Mouse (Mus musculus): ENCODE data around the gene Hes5. TPM values are rescaled to one million over a fixed set of nuclear protein-coding genes. Genes with fewer than 3 reads are reported as not detected.

Gene Hes5
- polyA plus RNA-seq, 1 experiment from 2014 or later = 123 TPM

GRCm38 (mm10) chr4:154967173-154967572 lies 6.5 kb downstream of the Hes5 start:
- Histone ChIP-seq H3K27ac (replicated peaks; ENCODE audit: low read depth, low read length) (no peak overlapping the region), H3K4me1 (ENCODE audit: control insufficient read depth, insufficient read depth, low read length) (peaks cover 30% of the 10 kb centered on the region), H3K4me3 (replicated peaks; ENCODE audit: low read depth, low read length) (no peak overlapping the region), H3K4me2 (ENCODE audit: low read length) (no peak overlapping the region), H3K36me3 (ENCODE audit: control insufficient read depth, insufficient read depth, low read length) (peaks cover 40% of the 10 kb centered on the region), H3K27me3 (ENCODE audit: control insufficient read depth, insufficient read depth, low read length) (0 out of 2 replicates have a peak, but pooled peaks cover 2% of the 10 kb centered on the region), H3K9me3 (ENCODE audit: control insufficient read depth, low read length) (no peaks in the 10 kb centered on the region), H3K9ac (replicated peaks; ENCODE audit: low read length) (no peak overlapping the region)
- WGBS = 55% methylated on average over 5 of the region's 5 CpGs
- ATAC-seq (ENCODE audit: low FRiP score, low TSS enrichment) = no peak
- peak; percentile 84 for DNase-seq

- Histone ChIP-seq H3K36me3 (ENCODE audit: control insufficient read depth, insufficient read depth, low read length) (peaks cover 88% of the 10 kb centered on the region), H3K4me2 (ENCODE audit: low read length) (no peak overlapping the region), H3K9me3 (ENCODE audit: control insufficient read depth, low read length) (no peaks in the 10 kb centered on the region), H3K27ac (replicated peaks; ENCODE audit: low read depth, low read length) (no peak overlapping the region), H3K4me1 (ENCODE audit: control insufficient read depth, insufficient read depth, low read length) (no peaks in the 10 kb centered on the region), H3K27me3 (ENCODE audit: control insufficient read depth, insufficient read depth, low read length) (no peaks in the 10 kb centered on the region), H3K9ac (replicated peaks; ENCODE audit: low read length) (no peak overlapping the region), H3K4me3 (replicated peaks; ENCODE audit: low read depth, low read length) (no peak overlapping the region)
- WGBS = 95% methylated on average over 12 of the region's 12 CpGs
- ATAC-seq (ENCODE audit: low FRiP score, low TSS enrichment) = no peak
- DNase-seq = no peak
These were observed 11.8 kb downstream of the Hes5 start for GRCm38 (mm10) chr4:154972546-154972945.

- H3K9ac ChIP-seq (replicated peaks; ENCODE audit: low read length) = no peak overlapping the region
- H3K4me1 ChIP-seq (ENCODE audit: control insufficient read depth, insufficient read depth, low read length) = no peaks in the 10 kb centered on the region
- no peak overlapping the region for H3K4me2 ChIP-seq (ENCODE audit: low read length)
- H3K4me3 ChIP-seq (replicated peaks; ENCODE audit: low read depth, low read length) = no peak overlapping the region
- peaks cover 100% of the 10 kb centered on the region for H3K36me3 ChIP-seq (ENCODE audit: control insufficient read depth, insufficient read depth, low read length)
- no peaks in the 10 kb centered on the region for H3K27me3 ChIP-seq (ENCODE audit: control insufficient read depth, insufficient read depth, low read length)
- DNase-seq (no peak), ATAC-seq (ENCODE audit: low FRiP score, low TSS enrichment) (no peak)
- H3K27ac ChIP-seq (replicated peaks; ENCODE audit: low read depth, low read length) = no peak overlapping the region
- no peaks in the 10 kb centered on the region for H3K9me3 ChIP-seq (ENCODE audit: control insufficient read depth, low read length)
- WGBS = 93% methylated on average over 11 of the region's 11 CpGs
These were observed 13.5 kb downstream of the Hes5 start for GRCm38 (mm10) chr4:154974163-154974611.

GRCm38 (mm10) chr4:154980110-154980509 lies 19.4 kb downstream of the Hes5 start:
- peak; percentile 25 for DNase-seq
- H3K4me2 ChIP-seq (ENCODE audit: low read length) = no peak overlapping the region
- H3K4me3 ChIP-seq (replicated peaks; ENCODE audit: low read depth, low read length) = no peak overlapping the region
- H3K27me3 ChIP-seq (ENCODE audit: control insufficient read depth, insufficient read depth, low read length) = peaks cover 5% of the 10 kb centered on the region
- no peak for ATAC-seq (ENCODE audit: low FRiP score, low TSS enrichment)
- no peaks in the 10 kb centered on the region for H3K4me1 ChIP-seq (ENCODE audit: control insufficient read depth, insufficient read depth, low read length)
- no peak overlapping the region for H3K27ac ChIP-seq (replicated peaks; ENCODE audit: low read depth, low read length)
- H3K9ac ChIP-seq (replicated peaks; ENCODE audit: low read length) = no peak overlapping the region
- peaks cover 67% of the 10 kb centered on the region for H3K36me3 ChIP-seq (ENCODE audit: control insufficient read depth, insufficient read depth, low read length)
- WGBS = 93% methylated on average over 4 of the region's 4 CpGs
- H3K9me3 ChIP-seq (ENCODE audit: control insufficient read depth, low read length) = no peaks in the 10 kb centered on the region

GRCm38 (mm10) chr4:154981076-154981475 lies 20.4 kb downstream of the Hes5 start:
- Histone ChIP-seq H3K4me1 (ENCODE audit: control insufficient read depth, insufficient read depth, low read length) (peaks cover 5% of the 10 kb centered on the region), H3K4me2 (ENCODE audit: low read length) (no peak overlapping the region), H3K36me3 (ENCODE audit: control insufficient read depth, insufficient read depth, low read length) (peaks cover 57% of the 10 kb centered on the region), H3K27ac (replicated peaks; ENCODE audit: low read depth, low read length) (no peak overlapping the region), H3K27me3 (ENCODE audit: control insufficient read depth, insufficient read depth, low read length) (peaks cover 7% of the 10 kb centered on the region), H3K9me3 (ENCODE audit: control insufficient read depth, low read length) (no peaks in the 10 kb centered on the region), H3K4me3 (replicated peaks; ENCODE audit: low read depth, low read length) (no peak overlapping the region), H3K9ac (replicated peaks; ENCODE audit: low read length) (no peak overlapping the region)
- DNase-seq (no peak), ATAC-seq (ENCODE audit: low FRiP score, low TSS enrichment) (no peak)
- WGBS = 83% methylated on average over 6 of the region's 6 CpGs

- H3K36me3 ChIP-seq (ENCODE audit: control insufficient read depth, insufficient read depth, low read length) = peaks cover 52% of the 10 kb centered on the region
- no peak overlapping the region for H3K4me3 ChIP-seq (replicated peaks; ENCODE audit: low read depth, low read length)
- peaks cover 10% of the 10 kb centered on the region for H3K27me3 ChIP-seq (ENCODE audit: control insufficient read depth, insufficient read depth, low read length)
- DNase-seq = peak; percentile 86
- H3K4me1 ChIP-seq (ENCODE audit: control insufficient read depth, insufficient read depth, low read length) = peaks cover 8% of the 10 kb centered on the region
- WGBS = 46% methylated on average over 7 of the region's 7 CpGs
- ATAC-seq (ENCODE audit: low FRiP score, low TSS enrichment) = peak; percentile 48; the same call in 1 of the 2 replicates
- no peak overlapping the region for H3K9ac ChIP-seq (replicated peaks; ENCODE audit: low read length)
- H3K9me3 ChIP-seq (ENCODE audit: control insufficient read depth, low read length) = no peaks in the 10 kb centered on the region
- H3K4me2 ChIP-seq (ENCODE audit: low read length) = no peak overlapping the region
- no peak overlapping the region for H3K27ac ChIP-seq (replicated peaks; ENCODE audit: low read depth, low read length)
These were observed 20.8 kb downstream of the Hes5 start for GRCm38 (mm10) chr4:154981530-154981929.

- Histone ChIP-seq H3K36me3 (ENCODE audit: control insufficient read depth, insufficient read depth, low read length) (peaks cover 43% of the 10 kb centered on the region), H3K9ac (replicated peaks; ENCODE audit: low read length) (no peak overlapping the region), H3K4me2 (ENCODE audit: low read length) (no peak overlapping the region), H3K4me1 (ENCODE audit: control insufficient read depth, insufficient read depth, low read length) (peaks cover 8% of the 10 kb centered on the region), H3K27me3 (ENCODE audit: control insufficient read depth, insufficient read depth, low read length) (peaks cover 10% of the 10 kb centered on the region), H3K4me3 (replicated peaks; ENCODE audit: low read depth, low read length) (no peak overlapping the region), H3K27ac (replicated peaks; ENCODE audit: low read depth, low read length) (no peak overlapping the region), H3K9me3 (ENCODE audit: control insufficient read depth, low read length) (no peaks in the 10 kb centered on the region)
- WGBS = 79% methylated on average over 19 of the region's 19 CpGs
- ATAC-seq (ENCODE audit: low FRiP score, low TSS enrichment) (no peak), DNase-seq (no peak)
These were observed 21.8 kb downstream of the Hes5 start for GRCm38 (mm10) chr4:154982247-154983120.

- peaks cover 8% of the 10 kb centered on the region for H3K4me1 ChIP-seq (ENCODE audit: control insufficient read depth, insufficient read depth, low read length)
- ATAC-seq (ENCODE audit: low FRiP score, low TSS enrichment) (no peak), DNase-seq (peak; percentile 42)
- WGBS = 16% methylated on average over 24 of the region's 24 CpGs
- H3K4me3 ChIP-seq (replicated peaks; ENCODE audit: low read depth, low read length) = no peak overlapping the region
- H3K27ac ChIP-seq (replicated peaks; ENCODE audit: low read depth, low read length) = no peak overlapping the region
- H3K27me3 ChIP-seq (ENCODE audit: control insufficient read depth, insufficient read depth, low read length) = peaks cover 10% of the 10 kb centered on the region
- no peaks in the 10 kb centered on the region for H3K9me3 ChIP-seq (ENCODE audit: control insufficient read depth, low read length)
- peak overlapping the region; percentile 23; the same call in 1 of the 2 replicates for H3K9ac ChIP-seq (replicated peaks; ENCODE audit: low read length)
- H3K36me3 ChIP-seq (ENCODE audit: control insufficient read depth, insufficient read depth, low read length) = peaks cover 30% of the 10 kb centered on the region
- no peak overlapping the region for H3K4me2 ChIP-seq (ENCODE audit: low read length)
These were observed 23.0 kb downstream of the Hes5 start for GRCm38 (mm10) chr4:154983767-154984166.
